Mouse (Mus musculus): ENCODE measurements around the gene Elf2.

DNA sequence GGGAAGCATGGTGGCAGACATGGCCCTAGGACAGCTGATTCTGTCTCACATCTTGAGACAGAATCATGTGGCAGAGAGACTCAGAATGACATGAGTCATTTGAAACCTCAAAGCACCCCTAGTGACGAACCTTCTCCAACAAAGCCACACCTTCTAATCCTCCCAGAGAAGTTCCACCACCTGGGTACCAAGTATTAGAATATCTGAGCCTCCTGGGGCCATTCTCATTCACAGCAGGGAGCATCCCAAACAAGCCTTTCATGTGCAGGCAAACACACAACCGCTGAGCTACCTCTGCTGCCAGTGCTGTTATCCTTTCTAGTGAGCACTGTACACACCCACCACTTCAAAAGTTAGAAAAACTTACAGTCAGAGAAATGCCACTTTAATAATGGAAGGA, 46.2 kb downstream of the Elf2 start:
- no peak for TF ChIP-seq POLR2A (IDR thresholded peaks at IDR 0.05; ENCODE audit: control insufficient read depth, low read depth, low read length)
- no peak for TF ChIP-seq CTCF (IDR thresholded peaks at IDR 0.05; ENCODE audit: control insufficient read depth, insufficient read depth, insufficient replicate concordance, low read depth, low read length)

All from testis, adult 2 months (tissue).